Mouse (Mus musculus): ENCODE measurements around the gene Arid2.

DNA sequence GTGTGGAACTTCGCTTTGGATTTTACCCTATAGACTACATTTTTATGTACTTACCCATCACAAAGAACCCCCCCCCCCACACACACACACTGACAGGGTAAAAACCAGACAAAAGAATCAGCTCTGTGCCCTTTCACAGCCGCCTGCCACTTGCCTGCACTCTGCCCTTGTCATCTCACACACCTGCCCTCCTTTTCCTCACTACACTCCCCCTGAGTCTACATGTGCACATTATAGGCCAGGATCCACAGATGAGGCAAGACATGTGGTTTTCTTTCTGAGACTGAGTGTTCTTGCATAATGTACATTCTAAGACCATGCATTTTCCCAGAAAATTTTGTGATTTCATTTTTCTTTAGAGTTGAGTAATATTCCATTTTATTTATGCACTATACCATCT lies 12.1 kb upstream of the Arid2 start:
- TF ChIP-seq FLI1 (IDR thresholded peaks at IDR 0.05; ENCODE audit: low read length) (no peak), GATA1 (IDR thresholded peaks at IDR 0.05; ENCODE audit: borderline replicate concordance, low read length) (no peak)
